12 mouse cellular contexts compared by ENCODE assay signal in the genomic region with DNA sequence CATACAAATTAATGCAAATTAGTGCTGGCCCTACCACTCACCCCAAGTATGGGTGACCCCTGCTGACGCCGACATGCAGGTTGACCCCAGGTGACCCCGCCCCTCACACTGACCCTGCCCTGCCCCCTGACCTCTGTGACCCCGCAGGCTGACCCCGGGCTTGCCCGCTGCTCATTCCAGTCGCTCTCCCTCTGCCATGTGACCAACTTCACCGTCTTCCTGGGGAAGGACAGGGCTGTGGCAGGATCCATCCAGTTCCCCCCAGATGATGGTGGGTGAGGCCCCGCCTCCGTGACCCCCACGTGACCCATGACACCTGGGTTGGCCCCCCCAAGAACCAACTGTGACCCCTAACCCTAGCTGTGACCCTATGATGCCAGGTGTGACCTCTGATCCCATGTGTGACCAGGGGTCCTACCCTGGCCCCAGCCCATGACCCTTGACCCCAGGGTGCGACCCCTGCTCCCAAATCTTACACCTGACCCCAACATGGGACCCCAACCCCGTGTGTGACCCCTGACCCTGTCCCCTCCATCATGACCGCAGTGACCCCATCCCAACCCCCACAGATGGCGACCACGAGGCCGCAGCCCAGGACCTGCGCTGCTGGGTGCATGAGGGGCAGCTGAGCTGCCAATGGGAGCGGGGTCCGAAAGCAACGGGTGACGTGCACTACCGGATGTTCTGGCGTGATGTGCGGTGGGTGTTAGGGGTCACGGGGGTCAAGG. TPM values are rescaled to one million over a fixed set of nuclear protein-coding genes. Genes with fewer than 3 reads are reported as not detected.
DNase-seq lines count a peak whose midpoint lies in the region; ATAC-seq lines count a peak whose summit lies in the region.
"Had no signal": no experiment of that assay in that cellular context is flagged by ENCODE, and none has a peak within 500 bp of the region (broad histone marks: within the 10 kb centered on the region; RNA-seq: fewer than 3 reads in every experiment).

No protein-coding gene starts in this region.

- no peaks in the 10 kb centered on the region for H3K36me3 ChIP-seq in splenic B cell, adult 2 months (ENCODE audit: control insufficient read depth, insufficient read depth, low read length, poor library complexity, severe bottlenecking)
- H3K36me3 ChIP-seq in forebrain, embryonic 15.5 days = no peaks in the 10 kb centered on the region

- no peak overlapping the region for H3K4me3 ChIP-seq in forebrain, embryonic 15.5 days

- H3K4me1 ChIP-seq in forebrain, embryonic 15.5 days = 0 out of 2 replicates have a peak, but pooled peaks cover 7% of the 10 kb centered on the region

- H3K27ac ChIP-seq in forebrain, embryonic 15.5 days (replicated peaks) = no peak overlapping the region

- no peak overlapping the region for H3K9ac ChIP-seq in forebrain, embryonic 15.5 days (replicated peaks)

- H3K9me3 ChIP-seq in forebrain, embryonic 15.5 days = peaks cover 21% of the 10 kb centered on the region

- ATAC-seq in forebrain, embryonic 15.5 days (replicated peaks) = no peak

- H3K27me3 ChIP-seq in splenic B cell, adult 2 months (ENCODE audit: control insufficient read depth, insufficient read depth, low read length, poor library complexity, severe bottlenecking) = no peaks in the 10 kb centered on the region
- no peaks in the 10 kb centered on the region for H3K27me3 ChIP-seq in forebrain, embryonic 15.5 days

- H3K4me2 ChIP-seq in forebrain, embryonic 15.5 days (replicated peaks) = no peak overlapping the region

- 95% methylated on average over 26 of the region's 26 CpGs for WGBS in forebrain, embryonic 15.5 days

- peak; percentile 7 for DNase-seq in gastrocnemius, postnatal 10 days
- no peak for DNase-seq in gastrocnemius, adult 8-10 months (ENCODE audit: low spot score in 2 of 2)
- peak; percentile 35 for DNase-seq in lung, postnatal 10 days
- DNase-seq in lung, postnatal 14 days = no peak
- peak; percentile 49 to 53 for DNase-seq in cerebellum, postnatal 10 days
- DNase-seq in splenic B cell, adult 2 months (ENCODE audit: low read depth, low spot score) = peak; percentile 36
- DNase-seq in urinary bladder, adult 2 months (ENCODE audit: low spot score) = no peak

RNA-seq across cellular contexts. Expression of gene Il3ra, which starts 2.8 kb away (rescaled TPM):
- 1 to 10 TPM; 3.5 to 5.7 TPM for total RNA-seq in gastrocnemius, postnatal 10 days (2021)
- 1 to 10 TPM; 1.1 to 3.2 (median 1.3) TPM for total RNA-seq in gastrocnemius, adult 8-10 months (2022)
- polyA plus RNA-seq in urinary bladder, adult 2 months (2012; rRNA removed) = 22.9 and 23.1 TPM in 2 replicates
- 2.1 TPM in 2 replicates for polyA plus RNA-seq in forebrain, embryonic 15.5 days (2015; fragmentation: Nextera tagmentation; extraction: Ambion mirVana)

RNA-seq across cellular contexts. Expression of gene Olfr31, which starts 26.2 kb away (rescaled TPM):
- total RNA-seq in gastrocnemius, postnatal 10 days (2021) = not detected
- total RNA-seq in gastrocnemius, adult 8-10 months (2022) = not detected
- not detected in 2 replicates for polyA plus RNA-seq in urinary bladder, adult 2 months (2012; rRNA removed)
- polyA plus RNA-seq in forebrain, embryonic 15.5 days (2015; fragmentation: Nextera tagmentation; extraction: Ambion mirVana) = not detected in 2 replicates
- total RNA-seq: heart, postnatal 14 days; layer of hippocampus, postnatal 36 days; megakaryocyte progenitor cell, adult 5-6 weeks had no signal
- polyA plus RNA-seq: G1E had no signal

RNA-seq across cellular contexts. Expression of gene Olfr721-ps1, which starts 52.3 kb away (rescaled TPM):
- total RNA-seq in gastrocnemius, postnatal 10 days (2021) = not detected
- not detected for total RNA-seq in gastrocnemius, adult 8-10 months (2022)
- polyA plus RNA-seq in urinary bladder, adult 2 months (2012; rRNA removed) = not detected in 2 replicates
- not detected in 2 replicates for polyA plus RNA-seq in forebrain, embryonic 15.5 days (2015; fragmentation: Nextera tagmentation; extraction: Ambion mirVana)
- total RNA-seq: heart, postnatal 14 days; layer of hippocampus, postnatal 36 days; megakaryocyte progenitor cell, adult 5-6 weeks had no signal
- polyA plus RNA-seq: G1E had no signal

Comparison
In these comparisons a context has a peak if more than half of its experiments do, and no peak if none do; other contexts are left out.
1. DNase-seq: peak in gastrocnemius, postnatal 10 days (single experiment), lung, postnatal 10 days (single experiment), cerebellum, postnatal 10 days (2 of 2) and splenic B cell, adult 2 months (single experiment); none in gastrocnemius, adult 8-10 months (0 of 2), lung, postnatal 14 days (single experiment) and urinary bladder, adult 2 months (single experiment).